Mouse (Mus musculus): ENCODE data around the gene Ppp1r8.
"Not testable (repeated sequence)": the region's sequence is repeated elsewhere in the genome, so short reads cannot be mapped to it uniquely, and the experiment has no call there.

Ppp1r8 gene

GRCm38 (mm10) chr4:132806620-132807191 is 36.3 kb downstream of the Ppp1r8 start:
- DNase-seq (ENCODE audit: low spot score in 2 of 2) = no peak

- no peak for DNase-seq (ENCODE audit: low spot score in 2 of 2)
These were observed 37.3 kb downstream of the Ppp1r8 start for GRCm38 (mm10) chr4:132805599-132806197.

- DNase-seq (ENCODE audit: low spot score in 2 of 2) = no peak
These were observed 37.8 kb downstream of the Ppp1r8 start for GRCm38 (mm10) chr4:132805146-132805545.

- DNase-seq (ENCODE audit: low spot score in 2 of 2) = no peak
These were observed 38.6 kb downstream of the Ppp1r8 start for GRCm38 (mm10) chr4:132804331-132804730.

GRCm38 (mm10) chr4:132803876-132804275 is 39.1 kb downstream of the Ppp1r8 start:
- DNase-seq (ENCODE audit: low spot score in 2 of 2) = no peak

GRCm38 (mm10) chr4:132803212-132803611 is 39.8 kb downstream of the Ppp1r8 start:
- no peak for DNase-seq (ENCODE audit: low spot score in 2 of 2)

- DNase-seq (ENCODE audit: low spot score in 2 of 2) = no peak
These were observed 40.8 kb downstream of the Ppp1r8 start for GRCm38 (mm10) chr4:132802171-132802637.

- DNase-seq (ENCODE audit: low spot score in 2 of 2) = no peak
These were observed 41.5 kb downstream of the Ppp1r8 start for GRCm38 (mm10) chr4:132801176-132802077.

- DNase-seq (ENCODE audit: low spot score in 2 of 2) = no peak
These were observed 43.1 kb downstream of the Ppp1r8 start for GRCm38 (mm10) chr4:132799845-132800244.

- DNase-seq (ENCODE audit: low spot score in 2 of 2) = not testable (repeated sequence)
These were observed 44.3 kb downstream of the Ppp1r8 start for GRCm38 (mm10) chr4:132798666-132799065.

- no peak for DNase-seq (ENCODE audit: low spot score in 2 of 2)
These were observed 44.9 kb downstream of the Ppp1r8 start for GRCm38 (mm10) chr4:132798028-132798427.

- no peak for DNase-seq (ENCODE audit: low spot score in 2 of 2)
These were observed 45.5 kb downstream of the Ppp1r8 start for GRCm38 (mm10) chr4:132797461-132797860.

- DNase-seq (ENCODE audit: low spot score in 2 of 2) = no peak
These were observed 46.6 kb downstream of the Ppp1r8 start, which contains the start of gene Themis2 for GRCm38 (mm10) chr4:132796196-132796886. TSS of gene Themis2 (minus strand) at chr4:132796387.

GRCm38 (mm10) chr4:132795171-132795570 is 47.8 kb downstream of the Ppp1r8 start:
- DNase-seq (ENCODE audit: low spot score in 2 of 2) = no peak

- no peak for DNase-seq (ENCODE audit: low spot score in 2 of 2)
These were observed 48.2 kb downstream of the Ppp1r8 start for GRCm38 (mm10) chr4:132794760-132795159.

GRCm38 (mm10) chr4:132794028-132794427 is 48.9 kb downstream of the Ppp1r8 start:
- DNase-seq (ENCODE audit: low spot score in 2 of 2) = no peak

GRCm38 (mm10) chr4:132793322-132794004 is 49.5 kb downstream of the Ppp1r8 start:
- not testable (repeated sequence) for DNase-seq (ENCODE audit: low spot score in 2 of 2)

- no peak for DNase-seq (ENCODE audit: low spot score in 2 of 2)
These were observed 53.2 kb downstream of the Ppp1r8 start for GRCm38 (mm10) chr4:132789731-132790130.

GRCm38 (mm10) chr4:132785228-132785627 is 57.7 kb downstream of the Ppp1r8 start:
- no peak for DNase-seq (ENCODE audit: low spot score in 2 of 2)

- DNase-seq (ENCODE audit: low spot score in 2 of 2) = no peak
These were observed 59.2 kb downstream of the Ppp1r8 start for GRCm38 (mm10) chr4:132783732-132784131.

- DNase-seq (ENCODE audit: low spot score in 2 of 2) = no peak
These were observed 62.7 kb downstream of the Ppp1r8 start for GRCm38 (mm10) chr4:132780288-132780687.

Data from right cerebral cortex, adult 2 months (tissue).